Mouse (Mus musculus) 416B (cell line): Measurements from ENCODE around the gene Pcbp1.
"Not testable (repeated sequence)": the region's sequence is repeated elsewhere in the genome, so short reads cannot be mapped to it uniquely, and the experiment has no call there.

Experiments used
- DNase-seq: peaks from one replicate; pipeline ENCODE4 v3.0.0; 2011; ENCODE audit warnings: low read depth

Pcbp1 gene

GRCm38 (mm10) chr6:86494767-86495166, 31.4 kb downstream of the Pcbp1 start:
- peak; percentile 59 for DNase-seq

GRCm38 (mm10) chr6:86493469-86494263, 32.5 kb downstream of the Pcbp1 start:
- DNase-seq, result peak; percentile 92

GRCm38 (mm10) chr6:86490413-86490812, 35.7 kb downstream of the Pcbp1 start:
- not testable (repeated sequence) for DNase-seq

GRCm38 (mm10) chr6:86489945-86490344, 36.2 kb downstream of the Pcbp1 start:
- no peak for DNase-seq

GRCm38 (mm10) chr6:86488149-86488485, 38.0 kb downstream of the Pcbp1 start:
- no peak for DNase-seq

- peak; percentile 98 for DNase-seq
These were observed 38.6 kb downstream of the Pcbp1 start for GRCm38 (mm10) chr6:86487358-86488148.

GRCm38 (mm10) chr6:86485943-86486640, 40.0 kb downstream of the Pcbp1 start:
- no peak for DNase-seq

- DNase-seq, result no peak
These were observed 44.2 kb downstream of the Pcbp1 start for GRCm38 (mm10) chr6:86481871-86482270.

GRCm38 (mm10) chr6:86480189-86480831, 45.8 kb downstream of the Pcbp1 start:
- DNase-seq, result peak; percentile 70

GRCm38 (mm10) chr6:86479816-86480188, 46.3 kb downstream of the Pcbp1 start:
- DNase-seq, result peak; percentile 50

- DNase-seq, result peak; percentile 95
These were observed 46.8 kb downstream of the Pcbp1 start for GRCm38 (mm10) chr6:86479311-86479710.

GRCm38 (mm10) chr6:86476931-86477330, 49.2 kb downstream of the Pcbp1 start:
- no peak for DNase-seq

GRCm38 (mm10) chr6:86475462-86476167, 50.5 kb downstream of the Pcbp1 start:
- DNase-seq, result no peak

GRCm38 (mm10) chr6:86474646-86475181, 51.4 kb downstream of the Pcbp1 start:
- DNase-seq, result no peak
